Mouse (Mus musculus): Measurements from ENCODE around the gene Erf.

Gene Erf

DNA sequence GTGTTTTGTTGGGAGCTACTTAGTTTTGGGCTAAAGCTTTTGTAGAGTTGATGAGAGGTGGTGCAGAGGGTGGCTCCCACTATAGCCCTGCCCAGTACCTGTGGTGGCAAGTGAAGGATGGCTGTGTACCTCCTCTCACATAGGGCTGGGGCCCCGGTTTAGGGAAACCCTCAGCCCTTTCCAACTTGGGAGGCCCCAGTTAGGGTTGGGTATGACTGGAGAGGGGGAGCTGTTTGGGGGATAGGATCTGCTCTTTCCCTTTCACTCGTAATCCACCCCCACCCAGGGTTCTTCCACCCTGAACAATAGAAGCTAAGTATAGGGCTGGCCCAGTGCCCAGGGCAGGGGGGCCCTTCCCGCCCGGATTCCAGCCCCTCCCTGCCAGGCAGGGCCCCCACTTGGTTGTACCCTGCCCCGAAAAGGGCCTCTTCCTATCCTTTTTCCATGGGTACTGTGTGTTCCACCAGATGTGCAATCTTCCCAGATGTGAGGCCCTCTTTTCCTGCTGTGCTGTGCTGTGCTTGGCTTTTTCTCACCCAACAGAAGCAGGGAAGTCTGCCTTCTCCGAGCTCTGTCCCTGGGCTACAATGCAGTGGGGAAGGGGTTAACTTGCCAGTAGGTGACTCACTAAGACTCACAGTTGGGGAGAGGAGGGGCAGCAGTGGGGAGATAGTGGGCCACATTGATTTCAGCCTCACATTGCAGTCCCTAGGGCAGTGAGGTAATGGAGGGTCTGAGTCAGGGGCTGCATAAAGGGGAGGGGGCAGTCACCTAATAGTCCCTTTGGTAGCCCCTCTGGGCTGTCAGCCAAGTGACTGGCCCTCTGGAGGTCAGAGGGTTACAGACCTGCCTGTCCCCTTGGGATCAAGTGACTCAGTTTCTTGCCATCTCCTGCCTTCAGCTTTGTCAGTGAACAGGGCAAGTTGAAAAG lies 29.6 kb upstream of the Erf start:
- peak; percentile 81 for DNase-seq

DNA sequence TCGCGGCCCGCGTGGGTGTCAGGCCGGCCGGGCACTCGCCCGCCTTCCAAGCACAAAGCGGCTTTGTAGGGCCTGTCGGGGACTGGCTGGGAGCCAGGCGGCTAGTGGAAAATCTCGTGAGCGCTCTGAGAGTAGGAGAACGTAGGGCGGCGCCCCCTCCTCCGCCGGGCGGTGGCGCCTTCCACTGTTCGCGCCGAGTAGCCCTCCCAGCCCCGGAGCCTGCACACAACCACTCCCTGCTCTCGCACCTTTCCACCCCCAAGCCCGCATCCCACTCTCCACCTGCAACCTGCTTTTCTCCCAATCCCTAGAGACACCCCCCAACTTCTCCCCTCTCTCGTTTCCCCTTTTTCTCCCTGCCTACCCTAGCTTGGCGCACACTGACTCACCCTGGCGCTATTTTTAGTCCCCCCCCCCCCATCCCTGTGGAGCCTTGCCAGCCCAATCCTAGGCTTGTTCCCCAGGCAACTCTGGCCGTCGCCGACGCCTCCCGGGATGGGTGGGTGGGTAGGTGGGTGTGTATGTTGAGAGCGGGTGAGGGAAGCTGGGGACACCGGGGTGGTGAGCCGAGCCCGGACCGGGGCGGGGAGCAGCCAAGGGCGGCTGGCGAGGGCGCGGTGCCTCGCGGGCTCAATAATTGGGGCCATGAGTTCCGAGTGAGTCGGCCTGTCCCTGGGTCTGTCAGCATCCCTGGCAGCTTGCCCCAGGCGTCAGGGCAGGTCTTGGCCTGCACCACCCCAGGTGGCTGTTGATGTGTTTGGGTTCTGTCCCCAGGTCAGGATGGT lies 28.7 kb upstream of the Erf start:
- peak; percentile 94 for DNase-seq

DNA sequence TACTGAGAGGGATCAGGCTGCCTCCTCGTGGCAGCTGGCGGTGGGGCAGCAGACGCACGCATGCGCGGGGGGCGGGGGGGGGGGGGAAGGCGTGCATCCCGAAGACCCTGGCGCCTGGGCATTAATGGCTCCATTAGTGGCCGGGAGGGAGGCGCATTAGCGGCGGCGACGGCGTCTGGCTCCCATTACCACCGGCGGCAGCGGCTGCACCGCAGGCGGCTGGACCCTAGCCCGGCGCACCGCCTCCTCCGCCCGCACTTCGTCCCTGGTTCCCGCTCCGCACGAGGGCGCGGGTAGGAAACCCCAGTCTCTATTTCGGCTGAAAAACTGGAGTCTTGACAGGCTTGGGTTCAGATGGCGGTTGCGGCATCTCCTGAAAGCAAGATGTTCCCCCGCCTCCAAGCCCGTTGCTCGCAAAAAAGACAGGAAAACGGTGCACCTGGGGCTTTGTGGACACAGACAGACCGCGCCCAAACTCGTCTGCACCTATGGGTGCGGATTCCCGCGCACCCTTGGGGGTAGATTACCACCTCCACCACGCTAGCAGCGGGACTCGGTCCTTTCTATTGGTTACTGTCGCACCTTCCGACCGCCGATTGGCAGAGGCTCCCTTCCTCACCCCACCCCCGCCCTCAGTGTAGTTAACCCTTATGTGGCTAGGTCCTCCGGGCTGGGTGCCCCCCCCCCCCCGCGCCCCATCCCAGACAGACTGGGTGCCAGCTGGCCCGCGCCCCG lies 27.9 kb upstream of the Erf start:
- peak; percentile 91 for DNase-seq

DNA sequence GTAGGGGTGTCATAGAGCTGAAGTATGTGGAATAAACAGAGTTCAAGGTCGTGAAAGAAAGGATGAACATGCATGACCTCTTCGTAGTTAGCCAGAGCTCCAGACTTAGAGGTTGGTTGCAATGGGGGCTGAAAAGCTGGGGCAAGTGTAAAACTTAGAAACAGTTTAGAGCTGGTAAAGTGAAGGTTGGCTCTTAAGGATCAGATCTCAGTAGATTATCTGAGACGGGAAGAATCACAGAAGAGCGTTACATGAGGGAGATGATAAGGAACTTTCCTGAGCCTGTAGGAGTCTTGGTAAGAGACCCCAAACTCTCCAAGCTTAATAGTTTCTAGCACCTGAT lies 27.4 kb upstream of the Erf start:
- no peak for DNase-seq

DNA sequence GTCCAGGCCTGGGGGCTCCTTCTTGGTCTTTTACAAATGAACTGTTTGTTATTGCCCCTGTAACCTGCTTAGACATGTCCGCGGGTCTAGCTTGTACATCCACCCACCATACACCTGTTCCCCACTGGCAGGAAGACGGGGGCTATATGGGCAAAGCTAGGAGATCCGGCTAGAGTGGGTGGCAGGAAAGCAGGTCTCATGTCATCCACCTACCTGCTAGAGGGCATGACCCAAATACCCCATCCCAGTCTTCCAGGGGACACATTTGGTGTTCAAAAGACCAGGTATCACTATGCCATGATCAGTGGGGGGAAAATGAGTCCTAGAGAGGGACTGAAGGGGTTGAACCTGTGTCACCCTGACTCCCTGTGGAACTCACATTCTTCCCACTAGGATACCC lies 26.8 kb upstream of the Erf start:
- peak; percentile 60 for DNase-seq

DNA sequence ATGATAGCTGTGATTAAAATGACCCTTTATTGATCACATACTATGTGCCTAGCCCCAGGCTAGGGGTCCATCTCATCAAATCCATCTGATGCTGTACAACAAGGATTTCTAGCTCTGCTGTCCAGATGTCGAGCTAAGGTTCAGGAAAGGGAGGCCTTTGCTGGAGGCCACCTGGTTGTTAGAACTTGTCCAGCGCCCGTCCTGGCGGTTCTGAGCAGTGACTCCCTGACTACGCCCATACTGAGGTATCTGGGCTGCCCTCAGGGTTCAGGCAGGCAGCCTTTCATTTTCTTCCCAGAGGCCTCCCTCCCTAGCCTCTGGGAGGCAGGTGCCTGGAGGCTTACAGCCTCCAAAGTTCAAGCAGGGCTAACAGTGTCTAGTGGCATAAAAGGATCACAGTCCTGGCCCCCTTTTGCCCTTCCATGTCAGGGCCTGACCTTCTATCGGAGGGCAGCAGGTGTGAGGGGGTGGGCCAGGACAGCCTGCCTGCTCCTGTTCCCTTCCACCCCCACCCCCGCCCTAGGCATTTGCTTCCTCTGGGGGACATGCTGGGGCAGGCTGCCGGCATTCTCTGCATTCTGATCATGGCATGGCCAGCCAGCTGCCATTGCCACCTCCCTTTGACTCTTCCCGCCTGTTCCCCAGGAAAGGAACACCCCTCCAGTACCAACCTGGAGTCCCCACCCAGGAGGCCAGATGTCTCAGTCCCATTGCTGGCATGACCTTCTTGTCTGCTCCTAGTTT lies 25.2 kb upstream of the Erf start:
- DNase-seq = peak; percentile 55

GRCm38 (mm10) chr7:25274996-25275395 lies 24.4 kb upstream of the Erf start:
- no peak for DNase-seq

GRCm38 (mm10) chr7:25274571-25274970 lies 24.0 kb upstream of the Erf start:
- no peak for DNase-seq

DNA sequence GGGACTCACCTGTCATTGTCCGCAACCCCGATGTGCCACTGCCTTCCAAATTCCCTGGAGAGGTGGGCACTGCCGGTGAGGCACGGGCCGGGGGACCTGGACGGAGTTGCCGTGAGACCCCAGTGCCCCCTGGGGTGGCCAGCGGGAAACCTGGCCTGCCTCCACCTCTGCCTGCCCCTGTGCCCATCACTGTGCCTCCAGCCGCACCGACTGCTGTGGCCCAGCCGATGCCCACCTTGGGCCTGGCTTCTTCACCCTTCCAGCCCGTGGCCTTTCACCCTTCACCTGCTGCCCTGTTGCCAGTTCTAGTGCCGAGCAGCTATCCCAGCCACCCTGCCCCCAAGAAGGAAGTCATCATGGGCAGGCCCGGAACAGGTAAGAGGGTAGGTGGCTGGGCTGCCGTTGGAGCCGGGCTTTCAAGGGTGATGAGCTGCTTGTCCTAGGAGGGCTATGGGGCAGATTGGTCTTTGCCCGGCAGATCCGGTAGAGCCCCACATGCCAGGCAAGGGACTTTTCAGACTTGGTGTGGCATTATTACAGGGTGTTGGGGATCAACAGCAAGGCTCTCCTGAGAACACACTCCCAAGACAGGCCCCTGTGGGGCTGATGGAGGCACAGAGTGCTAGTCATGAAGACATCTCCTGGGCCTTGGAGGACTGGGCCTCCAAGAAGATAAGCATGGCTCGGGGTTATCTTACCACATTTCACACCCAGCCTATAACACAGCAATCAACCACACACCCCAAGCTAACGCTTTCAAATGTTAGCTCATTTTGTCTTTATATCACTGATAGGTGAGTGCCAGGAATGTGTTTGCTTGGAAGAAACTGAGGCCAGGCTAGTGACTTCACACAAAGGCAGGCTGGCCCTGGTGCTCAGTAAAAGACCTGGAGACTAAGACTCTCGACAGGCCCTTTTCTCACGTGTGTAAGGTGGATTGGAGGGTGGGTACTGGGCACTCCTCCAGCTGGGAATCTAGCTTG lies 23.0 kb upstream of the Erf start:
- DNase-seq = peak; percentile 57

DNA sequence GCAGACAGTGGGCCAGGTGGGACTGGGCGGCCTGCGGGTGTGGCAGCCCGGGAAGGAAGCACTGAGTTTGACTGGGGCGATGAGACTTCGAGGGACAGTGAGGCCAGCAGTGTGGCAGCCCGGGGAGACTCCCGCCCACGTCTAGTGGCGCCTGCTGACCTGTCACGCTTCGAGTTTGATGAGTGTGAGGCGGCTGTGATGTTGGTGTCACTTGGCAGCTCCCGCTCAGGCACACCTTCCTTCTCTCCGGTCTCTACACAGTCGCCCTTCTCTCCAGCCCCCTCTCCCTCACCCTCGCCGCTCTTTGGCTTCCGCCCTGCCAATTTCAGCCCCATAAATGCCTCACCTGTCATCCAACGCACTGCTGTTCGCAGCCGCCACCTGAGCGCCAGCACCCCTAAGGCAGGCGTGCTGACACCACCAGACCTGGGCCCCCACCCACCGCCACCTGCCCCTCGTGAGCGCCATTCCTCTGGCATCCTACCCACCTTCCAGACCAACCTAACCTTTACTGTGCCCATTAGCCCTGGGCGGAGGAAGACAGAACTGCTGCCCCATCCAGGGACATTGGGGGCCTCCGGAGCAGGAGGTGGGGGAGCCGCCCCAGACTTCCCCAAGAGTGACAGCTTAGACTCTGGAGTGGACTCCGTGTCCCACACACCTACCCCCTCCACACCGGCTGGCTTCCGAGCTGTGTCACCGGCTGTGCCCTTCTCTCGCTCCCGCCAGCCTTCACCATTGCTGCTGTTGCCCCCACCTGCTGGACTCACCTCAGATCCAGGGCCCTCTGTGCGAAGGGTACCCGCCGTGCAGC lies 22.1 kb upstream of the Erf start:
- DNase-seq = peak; percentile 50

DNA sequence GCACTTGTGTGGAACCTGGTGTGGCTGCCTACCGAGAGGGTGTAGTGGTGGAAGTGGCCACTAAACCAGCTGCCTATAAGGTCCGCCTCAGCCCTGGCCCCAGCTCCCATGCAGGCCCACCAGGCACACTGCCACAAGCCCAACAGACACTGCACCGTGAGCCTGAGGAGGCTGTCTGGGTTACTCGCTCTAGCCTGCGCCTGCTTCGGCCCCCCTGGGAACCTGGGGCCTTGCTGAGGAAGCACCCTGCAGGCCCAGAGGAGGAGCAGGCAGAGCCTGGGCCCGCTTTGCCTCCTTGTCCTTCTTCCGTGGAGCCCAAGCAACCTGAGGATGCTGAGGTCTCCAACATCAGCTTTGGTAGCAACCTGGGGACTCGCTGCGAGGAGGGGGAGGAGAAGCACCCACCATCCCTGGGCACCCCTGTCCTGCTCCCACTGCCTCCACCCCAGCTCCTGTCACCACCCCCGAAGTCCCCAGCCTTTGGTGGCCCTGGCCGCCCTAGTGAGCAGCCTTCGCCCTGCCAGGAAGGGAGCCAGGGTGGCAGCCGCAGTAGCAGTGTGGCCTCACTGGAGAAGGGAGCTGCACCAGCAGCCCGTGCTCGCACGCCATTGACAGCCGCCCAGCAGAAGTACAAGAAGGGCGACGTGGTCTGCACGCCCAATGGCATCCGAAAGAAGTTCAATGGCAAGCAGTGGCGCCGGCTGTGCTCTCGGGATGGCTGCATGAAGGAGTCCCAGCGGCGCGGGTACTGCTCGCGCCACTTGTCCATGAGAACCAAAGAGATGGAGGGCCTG lies 21.3 kb upstream of the Erf start:
- DNase-seq = peak; percentile 54

GRCm38 (mm10) chr7:25270652-25271633 lies 20.4 kb upstream of the Erf start:
- peak; percentile 58 for DNase-seq

- DNase-seq = peak; percentile 62
Observed at GRCm38 (mm10) chr7:25269545-25270271, 19.1 kb upstream of the Erf start.

GRCm38 (mm10) chr7:25269029-25269428 lies 18.5 kb upstream of the Erf start:
- DNase-seq = peak; percentile 69

DNA sequence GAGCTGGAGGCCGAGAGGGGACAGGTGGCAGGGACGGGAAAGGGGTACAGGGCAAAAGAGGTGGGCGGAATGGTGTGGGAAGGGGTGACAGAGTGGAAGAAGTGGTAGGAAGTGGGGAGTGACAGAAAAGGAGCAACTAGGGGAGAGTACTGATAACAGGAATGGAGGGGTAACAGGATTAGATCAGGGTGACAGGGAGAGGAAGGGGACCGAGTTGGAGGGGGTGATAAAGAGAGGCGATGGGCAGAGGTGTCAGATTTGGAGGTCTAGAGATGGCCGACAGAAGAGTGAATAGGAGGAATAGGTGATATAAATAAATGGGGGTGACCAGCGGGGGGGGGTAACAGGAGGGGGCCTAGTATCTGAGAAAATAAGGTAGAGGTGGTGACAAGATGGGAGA lies 18.0 kb upstream of the Erf start:
- DNase-seq = no peak

DNA sequence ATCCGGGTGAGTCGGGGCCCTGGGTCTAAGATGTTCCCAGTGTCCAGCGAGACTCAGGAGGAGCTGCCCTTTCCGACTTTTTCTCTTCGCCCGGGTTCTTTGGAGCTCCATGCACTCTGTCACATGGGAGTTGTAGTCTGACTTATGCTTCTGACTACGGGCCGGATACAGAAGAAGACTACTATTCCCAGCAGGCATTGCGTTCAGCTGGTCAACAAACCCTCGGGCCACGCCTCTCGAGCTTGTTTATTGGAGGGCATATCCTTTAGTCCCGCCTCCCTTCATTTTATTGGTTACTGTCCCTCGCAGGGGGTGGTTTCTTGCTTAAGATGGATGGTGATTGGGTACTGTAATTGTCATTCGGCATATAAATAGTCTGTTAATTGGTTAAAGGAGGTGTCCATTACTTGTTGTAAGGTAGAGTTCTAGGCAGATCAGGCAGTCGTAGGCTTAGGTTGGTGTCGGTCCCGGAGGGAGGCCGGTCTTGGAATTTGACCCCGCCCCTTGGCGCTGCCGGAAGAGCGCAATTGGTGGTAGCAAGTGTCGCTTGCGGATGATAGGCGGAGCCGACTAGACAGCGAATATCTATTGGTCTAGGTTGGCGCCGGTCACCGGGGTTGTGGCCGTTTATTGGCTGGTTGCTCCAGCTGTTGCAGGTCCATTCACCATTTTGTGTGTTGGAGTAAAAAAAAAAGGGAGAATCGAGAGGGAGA lies 17.3 kb upstream of the Erf start:
- DNase-seq = peak; percentile 100

DNA sequence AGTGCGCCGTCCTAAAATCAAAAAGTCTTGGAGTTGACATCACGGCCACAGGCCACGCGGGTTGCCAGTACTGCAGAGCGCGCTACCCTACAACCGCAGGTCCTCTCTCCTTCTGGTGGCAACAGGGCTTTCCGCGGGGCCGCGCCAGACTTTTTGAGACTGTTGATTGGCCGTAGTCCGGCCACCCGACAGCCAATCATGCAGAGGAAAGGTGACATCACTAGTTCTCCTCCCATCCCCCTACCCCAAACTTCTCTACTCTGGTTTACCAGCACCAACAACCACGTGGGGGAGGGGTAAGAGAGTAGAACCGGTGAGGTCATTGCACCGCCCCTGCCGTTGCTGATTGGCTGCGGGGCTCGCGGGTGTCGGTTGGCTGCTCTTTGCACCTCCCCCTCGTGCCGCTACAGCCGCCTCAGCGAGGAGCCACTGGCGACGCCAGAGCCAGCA lies 16.8 kb upstream of the Erf start, which contains the start of gene Cic:
TSS of gene Cic (plus strand) at position 404 of the 450 bp plus-strand sequence.
- DNase-seq = peak; percentile 100

Data from cerebellum, adult 9-10 months (tissue).